Mouse (Mus musculus) intestine, postnatal 0 days (tissue): Measurements from ENCODE around the gene C1qtnf6. TPM values are rescaled to one million over a fixed set of nuclear protein-coding genes. Genes with fewer than 3 reads are reported as not detected.

Source experiments
- ATAC-seq: fragments of 200-750 bp; cut with Nextera tagmentation; 2 replicates; pipeline ENCODE4 v1.8.0; 2017; ENCODE audit warnings: mild to moderate bottlenecking, moderate TSS enrichment, moderate library complexity
- H3K27ac ChIP-seq: fragments of 300-500 bp; sonication (generic); 2 replicates; pipeline ENCODE4 v1.5.1; 2014; ENCODE audit warnings: mild to moderate bottlenecking, low read depth, low read length, moderate library complexity
- H3K27me3 ChIP-seq: fragments of 300-500 bp; sonication (generic); replicated peaks from 2 replicates; pipeline ENCODE4 v1.6.1; 2014; ENCODE audit warnings: low read length, mixed read lengths; ENCODE audit not compliant: control insufficient read depth, insufficient read depth
- H3K36me3 ChIP-seq: fragments of 300-500 bp; sonication (generic); 2 replicates; pipeline ENCODE4 v1.6.1; 2014; ENCODE audit warnings: mild to moderate bottlenecking, moderate library complexity; ENCODE audit not compliant: control insufficient read depth, insufficient read depth
- H3K4me1 ChIP-seq: fragments of 300-500 bp; sonication (generic); replicated peaks from 2 replicates; pipeline ENCODE4 v1.6.1; 2014; ENCODE audit warnings: antibody characterized with exemption, low read length, mixed read lengths; ENCODE audit not compliant: control insufficient read depth, insufficient read depth
- H3K4me2 ChIP-seq: fragments of 300-500 bp; sonication (generic); replicated peaks from 2 replicates; pipeline ENCODE4 v1.6.1; 2014; ENCODE audit warnings: low read depth, mild to moderate bottlenecking, moderate library complexity
- H3K4me3 ChIP-seq: fragments of 300-500 bp; sonication (generic); 2 replicates; pipeline ENCODE4 v1.5.1; 2014; ENCODE audit warnings: low read depth, low read length
- H3K9ac ChIP-seq: fragments of 300-500 bp; sonication (generic); 2 replicates; pipeline ENCODE4 v1.6.1; 2014; ENCODE audit warnings: mild to moderate bottlenecking, low read depth, low read length
- H3K9me3 ChIP-seq: fragments of 300-500 bp; sonication (generic); 2 replicates; pipeline ENCODE4 v1.6.1; 2016; ENCODE audit warnings: mixed run types; ENCODE audit not compliant: control insufficient read depth
- CTCF ChIP-seq: sonication (generic); IDR thresholded peaks from 2 replicates; pipeline ENCODE4 v1.5.1; 2016; ENCODE audit warnings: low read depth, mild to moderate bottlenecking, control low read depth, antibody characterized with exemption, moderate library complexity
- WGBS: fragments of 180-500 bp; shearing (Covaris S2); extraction: QIAGEN DNeasy Blood & Tissue Kit; methylation state at CpG from one replicate; pipeline ENCODE4 v1.1.7; 2014; 5-methylcytosine and 5-hydroxymethylcytosine counted together
- polyA plus RNA-seq: library from polyadenylated mRNA; unstranded; fragments of >200 nt; fragmentation: Nextera tagmentation; extraction: Ambion mirVana; gene quantifications from 2 replicates; pipeline ENCODE4 v1.2.1, GENCODE M21; 2015

Gene C1qtnf6
- polyA plus RNA-seq, 1 experiment from 2014 or later: 16.0 TPM

DNA sequence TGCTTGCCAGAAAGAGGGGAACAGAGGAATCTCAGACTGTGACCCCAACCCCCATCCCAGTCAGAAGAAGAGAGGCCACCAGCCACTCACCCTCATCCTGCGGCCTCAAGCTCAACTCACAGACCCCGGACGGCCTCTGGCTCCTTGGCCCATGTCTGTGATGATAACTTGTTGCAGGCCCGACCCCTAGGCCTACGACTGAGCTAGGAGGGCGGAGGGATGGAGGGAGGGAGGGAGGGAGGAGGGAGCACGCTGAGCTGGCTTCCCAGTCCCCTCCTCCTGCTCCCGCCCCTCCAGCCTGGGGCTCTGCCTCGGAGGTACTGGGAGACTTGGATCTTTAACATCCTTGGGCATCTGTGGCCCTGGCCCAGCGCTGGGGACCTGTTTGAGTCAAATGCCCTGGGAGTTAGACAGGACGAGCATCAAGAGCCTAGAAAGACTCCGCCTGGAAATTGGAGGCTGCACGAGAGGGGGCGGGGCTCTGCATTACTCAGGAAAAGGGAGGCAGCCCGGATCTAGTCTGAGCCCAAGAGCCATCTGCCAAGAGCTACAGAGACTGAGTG is 1.7 kb downstream of the C1qtnf6 start:
- Histone ChIP-seq H3K27me3 (no peaks in the 10 kb centered on the region), H3K9ac (0 out of 2 replicates have a peak overlapping the region, but pooled peaks have one; percentile 38), H3K36me3 (no peaks in the 10 kb centered on the region; the same call in 1 of the 2 replicates), H3K4me3 (peak overlapping the region; percentile 24), H3K27ac (peak overlapping the region; percentile 61), H3K9me3 (no peaks in the 10 kb centered on the region), H3K4me2 (peak overlapping the region; percentile 48), H3K4me1 (0 out of 2 replicates have a peak, but pooled peaks cover 6% of the 10 kb centered on the region)
- WGBS: 10% methylated on average over 14 of the region's 15 CpGs
- no peak for ATAC-seq
- no peak for TF ChIP-seq CTCF

DNA sequence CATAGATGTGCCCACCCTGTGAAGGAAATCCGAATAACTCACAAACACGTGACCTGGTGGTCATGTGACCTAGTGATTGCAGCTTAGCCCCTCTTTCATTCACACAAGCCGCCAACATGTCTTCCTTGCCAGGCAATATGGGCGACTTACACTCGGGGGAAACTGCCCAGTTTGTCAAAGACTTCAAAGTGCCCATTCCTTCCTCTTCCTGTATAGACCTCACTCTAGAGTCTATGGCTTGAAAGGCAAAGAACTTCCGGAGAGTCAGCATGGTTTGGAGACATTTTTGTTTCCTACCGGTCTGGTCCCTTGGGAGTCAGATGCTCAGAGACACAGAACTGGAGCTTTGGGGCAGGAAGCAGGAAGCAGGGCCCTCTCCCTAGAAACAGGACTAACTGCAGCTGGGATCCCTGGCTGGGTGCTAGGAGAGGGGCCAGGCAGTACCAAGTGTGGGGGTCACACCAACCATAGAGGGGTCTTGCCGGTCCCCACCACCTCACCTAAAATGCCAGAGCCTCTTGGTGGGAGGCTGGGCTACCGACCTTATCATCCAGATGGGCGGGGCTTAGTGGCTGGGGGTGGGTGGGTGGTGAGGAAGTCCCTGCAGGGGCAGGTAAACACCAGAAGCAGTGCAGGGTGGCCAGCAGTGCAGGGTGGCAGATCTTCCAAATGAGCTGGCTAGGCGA is 2.3 kb downstream of the C1qtnf6 start:
- H3K4me1 ChIP-seq: no peaks in the 10 kb centered on the region
- 38% methylated on average over 11 of the region's 11 CpGs for WGBS
- no peaks in the 10 kb centered on the region for H3K9me3 ChIP-seq
- no peak for TF ChIP-seq CTCF
- H3K27ac ChIP-seq: peak overlapping the region; percentile 61
- peak overlapping the region; percentile 48 for H3K4me2 ChIP-seq
- peak overlapping the region; percentile 24 for H3K4me3 ChIP-seq
- no peaks in the 10 kb centered on the region; the same call in 1 of the 2 replicates for H3K36me3 ChIP-seq
- no peak for ATAC-seq
- H3K9ac ChIP-seq: 0 out of 2 replicates have a peak overlapping the region, but pooled peaks have one; percentile 38
- H3K27me3 ChIP-seq: no peaks in the 10 kb centered on the region

DNA sequence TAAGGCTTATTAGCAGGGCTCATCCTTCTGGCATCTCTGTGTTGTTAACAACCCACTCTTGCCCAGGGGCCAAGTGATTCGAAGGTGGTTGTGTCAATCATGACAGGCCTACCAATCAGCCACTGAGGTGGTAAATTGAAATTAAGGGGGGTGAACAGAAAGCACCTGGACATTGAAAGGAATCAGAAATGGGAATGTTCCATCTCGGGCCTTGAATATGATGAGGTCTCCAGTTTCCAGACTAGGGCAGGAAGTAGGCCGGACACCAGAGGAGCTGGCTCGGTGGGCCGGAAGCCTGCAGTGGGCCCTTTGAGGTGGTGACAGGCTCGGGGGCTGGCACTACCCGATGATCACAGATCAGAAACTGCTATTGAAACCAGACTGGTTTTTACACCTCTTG is 3.2 kb downstream of the C1qtnf6 start:
- 78% methylated on average over 7 of the region's 7 CpGs for WGBS
- Histone ChIP-seq H3K36me3 (no peaks in the 10 kb centered on the region; the same call in 1 of the 2 replicates), H3K4me3 (no peak overlapping the region), H3K9me3 (no peaks in the 10 kb centered on the region), H3K4me2 (0 out of 2 replicates have a peak overlapping the region, but pooled peaks have one; percentile 48), H3K9ac (no peak overlapping the region), H3K4me1 (no peaks in the 10 kb centered on the region), H3K27me3 (no peaks in the 10 kb centered on the region), H3K27ac (no peak overlapping the region)
- no peak for ATAC-seq
- no peak for TF ChIP-seq CTCF

DNA sequence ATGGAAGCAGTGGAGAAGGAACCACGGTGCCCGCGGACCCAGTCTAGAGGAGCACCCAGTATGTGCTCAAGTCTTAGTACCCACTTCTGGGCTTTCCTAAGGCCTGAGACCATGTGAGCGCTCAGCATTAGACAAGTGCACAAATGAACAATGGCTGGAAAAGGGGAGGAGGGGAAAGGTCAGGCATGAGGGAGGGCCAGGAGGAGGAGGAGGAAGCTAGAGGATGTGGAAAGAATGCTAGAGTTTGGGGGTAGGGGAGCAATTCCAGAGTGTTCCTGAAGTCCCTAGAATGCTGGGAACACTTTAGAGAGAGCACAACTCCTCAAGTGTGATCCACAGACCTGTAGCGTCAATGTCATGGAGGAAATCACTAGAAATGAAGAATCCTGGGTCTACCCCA is 7.1 kb downstream of the C1qtnf6 start:
- 85% methylated on average over 5 of the region's 5 CpGs for WGBS
- H3K9ac ChIP-seq: no peak overlapping the region
- no peak overlapping the region for H3K27ac ChIP-seq
- no peaks in the 10 kb centered on the region for H3K4me1 ChIP-seq
- no peaks in the 10 kb centered on the region for H3K27me3 ChIP-seq
- H3K4me3 ChIP-seq: no peak overlapping the region
- H3K4me2 ChIP-seq: no peak overlapping the region
- ATAC-seq: no peak
- no peaks in the 10 kb centered on the region for H3K9me3 ChIP-seq
- TF ChIP-seq CTCF: no peak
- H3K36me3 ChIP-seq: no peaks in the 10 kb centered on the region; the same call in 1 of the 2 replicates

DNA sequence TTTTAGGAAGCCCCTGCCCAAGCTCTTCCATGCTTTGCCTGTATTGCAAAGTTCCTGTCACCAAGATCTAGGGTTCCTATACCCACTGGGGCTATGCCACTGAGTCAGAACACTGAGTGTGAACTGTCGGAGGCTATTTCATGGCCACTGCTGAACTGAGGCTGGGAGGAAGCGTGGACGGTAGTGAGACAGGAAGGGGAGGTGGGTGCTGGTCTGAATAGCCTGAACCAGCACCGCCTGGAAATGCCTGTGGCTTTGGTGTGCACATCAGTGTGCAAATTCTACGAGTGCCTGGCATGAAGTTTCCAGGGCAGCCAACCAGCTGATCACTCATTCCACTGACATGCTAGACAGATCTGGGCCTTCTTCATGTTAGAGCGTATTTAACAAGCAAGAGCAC is 9.3 kb downstream of the C1qtnf6 start:
- TF ChIP-seq CTCF: no peak
- Histone ChIP-seq H3K4me2 (no peak overlapping the region), H3K36me3 (no peaks in the 10 kb centered on the region; the same call in 1 of the 2 replicates), H3K4me3 (no peak overlapping the region), H3K4me1 (no peaks in the 10 kb centered on the region), H3K27ac (no peak overlapping the region), H3K9me3 (no peaks in the 10 kb centered on the region), H3K27me3 (no peaks in the 10 kb centered on the region), H3K9ac (no peak overlapping the region)
- WGBS: 73% methylated on average over 6 of the region's 6 CpGs
- no peak for ATAC-seq

DNA sequence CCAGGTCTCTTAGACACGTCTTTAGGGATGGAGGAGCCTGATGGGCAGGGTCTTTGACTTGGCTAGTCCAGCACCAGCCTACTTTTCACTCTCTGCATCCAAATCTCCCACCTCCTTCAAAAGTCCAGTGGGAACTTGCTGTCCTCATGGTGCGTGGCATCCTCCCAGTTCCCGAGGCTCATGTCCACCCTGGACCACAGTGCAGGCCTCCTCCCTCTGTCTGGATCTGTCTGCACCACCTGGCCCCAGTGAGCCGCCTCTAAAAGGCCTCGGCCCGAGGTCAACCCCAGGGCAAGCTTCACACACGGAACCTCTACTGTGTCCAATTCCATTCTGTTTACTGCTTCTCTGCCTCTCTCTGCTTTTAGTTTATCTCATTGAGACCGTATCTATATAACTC is 9.9 kb downstream of the C1qtnf6 start:
- TF ChIP-seq CTCF: no peak
- ATAC-seq: no peak
- Histone ChIP-seq H3K9me3 (no peaks in the 10 kb centered on the region), H3K9ac (no peak overlapping the region), H3K4me3 (no peak overlapping the region), H3K27me3 (no peaks in the 10 kb centered on the region), H3K4me2 (no peak overlapping the region), H3K36me3 (no peaks in the 10 kb centered on the region; the same call in 1 of the 2 replicates), H3K27ac (no peak overlapping the region), H3K4me1 (no peaks in the 10 kb centered on the region)
- 69% methylated on average over 8 of the region's 8 CpGs for WGBS
